Mouse (Mus musculus) left cerebral cortex, adult 2 months (tissue): ENCODE results near the gene Dydc2. TPM values are rescaled to one million over a fixed set of nuclear protein-coding genes. Genes with fewer than 3 reads are reported as not detected.
A peak's percentile ranks its signal among the peaks of the same experiment; 100 is the strongest.
"Not testable (repeated sequence)": the region's sequence is repeated elsewhere in the genome, so short reads cannot be mapped to it uniquely, and the experiment has no call there.

Experiments
- DNase-seq, 2 experiments: peaks; one replicate each; pipeline ENCODE4 v3.0.0; 2021 to 2022; ENCODE audit warnings: low spot score in 2 of 2, mixed read lengths in 1 of 2; ENCODE audit errors: extremely low spot score in 1 of 2
- H3K27ac ChIP-seq: fragments of 200-600 bp; 2 replicates; pipeline ENCODE4 v1.8.1; 2022
- H3K4me3 ChIP-seq: fragments of 200-600 bp; 2 replicates; pipeline ENCODE4 v1.8.1; 2022
- CTCF ChIP-seq: fragments of 200-600 bp; IDR thresholded peaks from 2 replicates; pipeline ENCODE4 v1.8.1; 2022; ENCODE audit warnings: antibody characterized with exemption, mild to moderate bottlenecking, moderate library complexity
- intact Hi-C: fragments of 180-260 bp; cut with DNase I; formaldehyde crosslinking; loops from one replicate; pipeline ENCODE4 v1.15.1; 2025
- total RNA-seq, 2 experiments: library from RNA; stranded (reverse); gene quantifications; 2 replicates each; pipeline ENCODE4 v1.2.3; 2021

Gene Dydc2
- total RNA-seq, 2 experiments from 2014 or later = 0.75 to 1.2 TPM

GRCm38 (mm10) chr14:41082408-41082807, 13.4 kb upstream of the Dydc2 start:
- intact Hi-C loops = no loop called here
- no peak for TF ChIP-seq CTCF
- DNase-seq = no peak
- Histone ChIP-seq H3K4me3 (no peak overlapping the region), H3K27ac (no peak overlapping the region)

- intact Hi-C loops = no loop called here
- Histone ChIP-seq H3K27ac (no peak overlapping the region), H3K4me3 (peak overlapping the region; percentile 55)
- no peak for TF ChIP-seq CTCF
- no peak for DNase-seq
Observed at GRCm38 (mm10) chr14:41072944-41073275, 3.9 kb upstream of the Dydc2 start.

GRCm38 (mm10) chr14:41072229-41072943, 3.4 kb upstream of the Dydc2 start, which contains the start of gene Dydc1:
Gene Dydc1 (plus strand): TSS chr14:41072911.
- intact Hi-C loops = no loop called here
- Histone ChIP-seq H3K4me3 (peak within 1 kb of the TSS; percentile 55), H3K27ac (no peak within 1 kb of the TSS)
- TF ChIP-seq CTCF = no peak
- DNase-seq = peak; percentile 83 to 84

- DNase-seq = no peak
- Histone ChIP-seq H3K27ac (no peak overlapping the region), H3K4me3 (no peak overlapping the region)
- intact Hi-C loops = no loop called here
- no peak for TF ChIP-seq CTCF
Observed at GRCm38 (mm10) chr14:41070343-41070742, 1.3 kb upstream of the Dydc2 start.

- DNase-seq = no peak
- intact Hi-C loops = no loop called here
- no peak for TF ChIP-seq CTCF
- no peak overlapping the region for H3K27ac ChIP-seq
- no peak overlapping the region for H3K4me3 ChIP-seq
Observed at GRCm38 (mm10) chr14:41066416-41066815, 2.6 kb downstream of the Dydc2 start.

- no peak for TF ChIP-seq CTCF
- DNase-seq = no peak
- H3K27ac ChIP-seq = no peak overlapping the region
- intact Hi-C loops = no loop called here
- no peak overlapping the region for H3K4me3 ChIP-seq
Observed at GRCm38 (mm10) chr14:41065168-41065567, 3.8 kb downstream of the Dydc2 start.

GRCm38 (mm10) chr14:41053190-41053589, 15.8 kb downstream of the Dydc2 start:
- H3K4me3 ChIP-seq, H3K27ac ChIP-seq, intact Hi-C loops, DNase-seq: not testable (repeated sequence)
- TF ChIP-seq CTCF = peak; percentile 33

GRCm38 (mm10) chr14:41052481-41052880, 16.5 kb downstream of the Dydc2 start:
- peak; percentile 34 for TF ChIP-seq CTCF
- H3K27ac ChIP-seq = no peak overlapping the region

GRCm38 (mm10) chr14:41050471-41050870, 18.5 kb downstream of the Dydc2 start:
- Histone ChIP-seq H3K27ac (no peak overlapping the region), H3K4me3 (no peak overlapping the region)
- TF ChIP-seq CTCF = no peak
- intact Hi-C loops = no loop called here
- no peak for DNase-seq

More at GRCm38 (mm10) chr14:41052481-41052880, 16.5 kb downstream of the Dydc2 start:
- intact Hi-C loops = no loop called here
- H3K4me3 ChIP-seq = no peak overlapping the region
- peak in 1 of 2 experiments; percentile 19 for DNase-seq

GRCm38 (mm10) chr14:41047402-41047801, 21.6 kb downstream of the Dydc2 start:
- intact Hi-C loops = no loop called here
- TF ChIP-seq CTCF = no peak

GRCm38 (mm10) chr14:41035146-41035798, 33.7 kb downstream of the Dydc2 start:
- Histone ChIP-seq H3K27ac (no peak overlapping the region), H3K4me3 (no peak overlapping the region)
- DNase-seq = peak; percentile 53 to 60
- peak; percentile 96 for TF ChIP-seq CTCF
- intact Hi-C loops = no loop called here

More at GRCm38 (mm10) chr14:41047402-41047801, 21.6 kb downstream of the Dydc2 start:
- no peak overlapping the region for H3K4me3 ChIP-seq
- DNase-seq = no peak
- no peak overlapping the region for H3K27ac ChIP-seq

- Histone ChIP-seq H3K4me3 (no peak overlapping the region), H3K27ac (no peak overlapping the region)
- intact Hi-C loops = loop anchor here (1.0 to 5.0 kb wide), 3 partner anchors 54 to 1501 kb away; no protein-coding TSS in a partner anchor
- peak; percentile 72 for DNase-seq
- peak; percentile 72 for TF ChIP-seq CTCF
Observed at GRCm38 (mm10) chr14:41033135-41034110, 35.6 kb downstream of the Dydc2 start.
